Mouse (Mus musculus) MEL (cell line): Measurements from ENCODE around the gene 1810013L24Rik.

Experiments
- BHLHE40 ChIP-seq: IDR thresholded peaks from 2 replicates; pipeline ENCODE4 v1.6.1; 2012; ENCODE audit warnings: low read depth, mild to moderate bottlenecking, inconsistent platforms, low read length, improper control_type of control experiment, borderline replicate concordance
- CTCF ChIP-seq, 3 experiments: IDR thresholded peaks in 2 of 3; conservative IDR thresholded peaks in 1 of 3; 2 replicates each; pipeline ENCODE4 v1.5.1; 2011 to 2012; ENCODE audit warnings: low read length in 3 of 3, low read depth in 2 of 3, mild to moderate bottlenecking in 2 of 3, improper control_type of control experiment in 1 of 3, inconsistent platforms in 1 of 3, mixed read lengths in 1 of 3, moderate library complexity in 1 of 3; ENCODE audit not compliant: control insufficient read depth in 1 of 3, insufficient read depth in 1 of 3, poor library complexity in 1 of 3, severe bottlenecking in 1 of 3
- MAFK ChIP-seq: IDR thresholded peaks from 2 replicates; pipeline ENCODE4 v1.6.1; 2011; ENCODE audit warnings: low read depth, mild to moderate bottlenecking, low read length, improper control_type of control experiment, borderline replicate concordance
- MAZ ChIP-seq: IDR thresholded peaks from 2 replicates; pipeline ENCODE4 v1.6.1; 2012; ENCODE audit warnings: low read depth, mild to moderate bottlenecking, inconsistent platforms, low read length, improper control_type of control experiment
- POLR2A ChIP-seq, 2 experiments: IDR thresholded peaks; 2 replicates each; pipeline ENCODE4 v1.6.1; 2011 to 2012; ENCODE audit warnings: low read length in 2 of 2, mild to moderate bottlenecking in 2 of 2, control low read depth in 1 of 2, improper control_type of control experiment in 1 of 2, low read depth in 1 of 2, moderate library complexity in 1 of 2; ENCODE audit not compliant: control insufficient read depth in 1 of 2, insufficient read depth in 1 of 2, poor library complexity in 1 of 2
- USF1 ChIP-seq: IDR thresholded peaks from 2 replicates; pipeline ENCODE4 v1.6.1; 2014; ENCODE audit warnings: low read depth, mild to moderate bottlenecking, inconsistent platforms, low read length, improper control_type of control experiment, moderate library complexity

DNA sequence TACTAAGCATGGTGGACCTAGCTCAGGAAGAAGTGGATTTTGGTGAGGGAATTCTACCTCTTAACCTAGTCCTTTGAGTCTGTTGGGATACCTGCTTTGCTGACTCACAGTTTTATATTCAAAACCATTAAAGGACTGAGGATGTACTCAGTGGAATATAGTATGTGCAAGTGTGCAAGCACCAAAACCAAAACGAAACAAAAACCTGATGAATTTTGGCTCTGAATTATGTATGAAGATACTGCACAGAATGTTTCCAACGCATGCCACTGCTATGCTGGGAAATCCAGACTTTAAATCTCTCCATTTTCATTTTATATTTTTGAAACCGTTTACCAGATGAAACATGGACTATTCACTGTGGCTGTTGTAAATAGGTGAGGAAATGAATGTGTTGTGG lies 10.7 kb downstream of the 1810013L24Rik start:
- no peak for TF ChIP-seq USF1
- no peak for TF ChIP-seq CTCF (IDR thresholded peaks at IDR 0.05 in 2 of 3, conservative IDR thresholded peaks at IDR 0.05 in 1 of 3; ENCODE audit: control insufficient read depth in 1 of 3, insufficient read depth in 1 of 3, low read depth in 2 of 3, low read length in 3 of 3, poor library complexity in 1 of 3, severe bottlenecking in 1 of 3)
- no peak for TF ChIP-seq POLR2A (IDR thresholded peaks at IDR 0.05; ENCODE audit: control insufficient read depth in 1 of 2, insufficient read depth in 1 of 2, low read depth in 1 of 2, low read length in 2 of 2, poor library complexity in 1 of 2)
- TF ChIP-seq BHLHE40 = no peak
- no peak for TF ChIP-seq MAFK
- TF ChIP-seq MAZ = no peak
